Mouse (Mus musculus): ENCODE results near the gene Gprin2. TPM values are rescaled to one million over a fixed set of nuclear protein-coding genes. Genes with fewer than 3 reads are reported as not detected.
A peak's percentile ranks its signal among the peaks of the same experiment; 100 is the strongest.

Gprin2 gene
- polyA plus RNA-seq, 1 experiment from 2014 or later, result 0.20 TPM

DNA sequence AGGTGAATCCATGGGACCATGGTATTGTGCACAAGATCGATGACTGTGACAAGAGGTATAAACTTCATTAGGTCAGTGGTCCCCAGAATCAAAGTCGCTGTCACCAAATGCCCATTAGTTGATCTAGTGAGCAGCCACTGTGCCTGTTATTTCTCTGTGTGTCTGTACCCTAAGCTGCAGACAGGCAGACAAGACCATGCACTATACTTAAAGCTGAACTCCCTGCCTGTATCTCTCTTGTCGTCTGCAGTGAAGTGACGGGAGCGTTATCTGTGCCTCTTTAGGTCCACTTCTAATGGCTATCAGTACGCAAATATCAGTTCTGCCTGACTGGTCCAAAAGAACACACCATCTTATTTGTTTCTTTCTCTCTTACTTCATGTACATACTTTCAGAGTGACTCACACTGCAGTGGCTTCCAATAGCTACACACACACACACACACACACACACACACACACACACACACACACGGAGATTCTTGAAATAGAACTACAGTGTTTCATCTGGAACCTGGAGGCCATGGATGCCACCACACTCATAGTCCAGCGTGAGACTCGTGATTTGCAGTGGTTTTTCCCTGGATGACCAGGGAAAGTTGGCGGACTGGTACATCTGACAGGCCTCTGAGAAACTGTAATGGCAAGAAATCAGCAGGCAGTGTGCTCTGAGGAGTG lies 27.5 kb upstream of the Gprin2 start:
- Histone ChIP-seq H3K36me3 (ENCODE audit: control insufficient read depth, insufficient read depth, low read length) (no peaks in the 10 kb centered on the region), H3K9me3 (ENCODE audit: control insufficient read depth, low read length) (peaks cover 3% of the 10 kb centered on the region; the same call in 1 of the 2 replicates), H3K4me1 (ENCODE audit: control insufficient read depth in 2 of 2, insufficient read depth in 2 of 2, low read length in 2 of 2) (peaks cover 5 to 8% of the 10 kb centered on the region in 2 experiments; a peak in 3 of 4 replicates), H3K27ac (replicated peaks in 1 of 2; ENCODE audit: control insufficient read depth in 1 of 2, insufficient read depth in 1 of 2, low read depth in 2 of 2, low read length in 2 of 2) (peak overlapping the region; percentile 61 to 76; a peak in 3 of 4 replicates), H3K4me3 (ENCODE audit: control insufficient read depth in 1 of 2, insufficient read depth in 1 of 2, low read depth in 1 of 2, low read length in 2 of 2) (no peak overlapping the region), H3K27me3 (ENCODE audit: control insufficient read depth, insufficient read depth, low read length) (no peaks in the 10 kb centered on the region), H3K4me2 (ENCODE audit: low read length) (peak overlapping the region; percentile 14; the same call in 1 of the 2 replicates), H3K9ac (ENCODE audit: low read length) (no peak overlapping the region)
- 22% methylated on average over 10 of the region's 10 CpGs for WGBS
- ATAC-seq (ENCODE audit: insufficient number of reproducible peaks, insufficient read depth, low FRiP score, low read depth), result 0 out of 2 replicates have a peak, but pooled peaks have one; percentile 63

DNA sequence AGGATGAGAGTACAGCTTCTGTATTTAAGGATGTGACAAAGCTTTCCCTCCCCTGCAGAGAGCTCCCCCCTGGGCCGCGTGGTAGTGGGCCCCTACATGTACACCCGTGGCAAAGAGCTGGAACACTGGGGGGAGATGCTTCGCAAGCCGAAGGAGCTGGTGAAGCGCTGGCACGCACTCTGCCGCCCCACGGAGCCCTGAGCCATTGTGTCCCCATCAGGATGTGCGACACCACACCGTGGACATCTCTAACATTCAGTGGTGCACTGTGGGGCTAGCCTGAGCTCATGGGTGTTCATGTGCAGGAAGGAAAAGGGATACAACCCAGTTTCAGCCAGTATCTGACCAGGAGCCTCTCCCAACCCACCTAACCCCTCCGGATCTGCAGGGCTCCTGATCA lies 26.5 kb upstream of the Gprin2 start:
- H3K4me2 ChIP-seq (ENCODE audit: low read length), result no peak overlapping the region
- H3K9ac ChIP-seq (ENCODE audit: low read length), result no peak overlapping the region
- H3K27ac ChIP-seq (replicated peaks in 1 of 2; ENCODE audit: control insufficient read depth in 1 of 2, insufficient read depth in 1 of 2, low read depth in 2 of 2, low read length in 2 of 2), result no peak overlapping the region
- peaks cover 3% of the 10 kb centered on the region; the same call in 1 of the 2 replicates for H3K9me3 ChIP-seq (ENCODE audit: control insufficient read depth, low read length)
- ATAC-seq (ENCODE audit: insufficient number of reproducible peaks, insufficient read depth, low FRiP score, low read depth), result no peak
- H3K4me3 ChIP-seq (ENCODE audit: control insufficient read depth in 1 of 2, insufficient read depth in 1 of 2, low read depth in 1 of 2, low read length in 2 of 2), result no peak overlapping the region
- H3K36me3 ChIP-seq (ENCODE audit: control insufficient read depth, insufficient read depth, low read length), result no peaks in the 10 kb centered on the region
- peaks cover 5 to 8% of the 10 kb centered on the region in 2 experiments; a peak in 3 of 4 replicates for H3K4me1 ChIP-seq (ENCODE audit: control insufficient read depth in 2 of 2, insufficient read depth in 2 of 2, low read length in 2 of 2)
- WGBS, result 82% methylated on average over 12 of the region's 12 CpGs
- no peaks in the 10 kb centered on the region for H3K27me3 ChIP-seq (ENCODE audit: control insufficient read depth, insufficient read depth, low read length)

DNA sequence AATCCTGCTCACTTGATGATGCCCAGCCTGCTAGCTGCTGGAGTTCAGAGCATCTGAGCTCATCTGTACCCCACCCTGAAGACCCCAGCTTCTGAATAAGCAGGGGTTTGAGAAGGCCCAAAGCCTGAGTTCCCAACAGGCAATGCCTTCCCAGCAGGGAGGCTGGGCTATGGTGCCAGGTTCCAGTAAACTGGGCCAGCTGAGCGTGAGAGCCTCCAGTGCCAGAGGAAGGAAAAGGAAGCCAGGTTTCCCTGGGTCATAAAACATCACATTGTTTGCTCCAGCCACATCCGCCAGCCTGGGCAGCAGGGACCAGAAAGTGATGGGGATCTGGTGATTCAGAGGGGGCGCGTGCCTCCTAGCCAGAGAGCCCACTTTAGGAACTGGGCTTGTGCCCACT lies 25.1 kb upstream of the Gprin2 start:
- H3K4me3 ChIP-seq (ENCODE audit: control insufficient read depth in 1 of 2, insufficient read depth in 1 of 2, low read depth in 1 of 2, low read length in 2 of 2), result no peak overlapping the region
- H3K27ac ChIP-seq (replicated peaks in 1 of 2; ENCODE audit: control insufficient read depth in 1 of 2, insufficient read depth in 1 of 2, low read depth in 2 of 2, low read length in 2 of 2), result no peak overlapping the region
- H3K4me1 ChIP-seq (ENCODE audit: control insufficient read depth in 2 of 2, insufficient read depth in 2 of 2, low read length in 2 of 2), result peaks cover 5 to 8% of the 10 kb centered on the region in 2 experiments; a peak in 3 of 4 replicates
- ATAC-seq (ENCODE audit: insufficient number of reproducible peaks, insufficient read depth, low FRiP score, low read depth), result no peak
- H3K36me3 ChIP-seq (ENCODE audit: control insufficient read depth, insufficient read depth, low read length), result no peaks in the 10 kb centered on the region
- H3K9ac ChIP-seq (ENCODE audit: low read length), result no peak overlapping the region
- no peaks in the 10 kb centered on the region for H3K27me3 ChIP-seq (ENCODE audit: control insufficient read depth, insufficient read depth, low read length)
- 74% methylated on average over 4 of the region's 4 CpGs for WGBS
- peaks cover 3% of the 10 kb centered on the region; the same call in 1 of the 2 replicates for H3K9me3 ChIP-seq (ENCODE audit: control insufficient read depth, low read length)
- no peak overlapping the region for H3K4me2 ChIP-seq (ENCODE audit: low read length)

DNA sequence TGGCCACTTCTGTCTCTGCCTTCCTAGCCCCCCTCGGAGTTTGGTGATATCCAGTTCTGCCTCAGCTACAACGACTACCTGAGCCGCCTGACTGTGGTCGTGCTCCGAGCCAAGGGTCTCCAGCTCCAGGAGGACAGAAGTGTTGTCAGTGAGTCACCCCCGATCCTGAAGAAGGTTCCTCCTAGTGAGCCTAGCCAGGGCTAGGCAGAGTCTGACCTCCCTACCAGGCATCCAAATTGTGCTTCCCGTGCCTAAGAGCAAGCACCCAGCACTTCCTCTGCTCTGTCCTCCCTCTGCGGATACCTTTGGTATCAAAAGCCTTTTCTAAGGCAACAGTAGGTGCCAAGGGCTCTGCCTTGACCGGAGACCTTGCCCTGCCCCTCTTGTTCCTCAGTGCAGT lies 24.5 kb upstream of the Gprin2 start:
- Histone ChIP-seq H3K4me2 (ENCODE audit: low read length) (no peak overlapping the region), H3K27me3 (ENCODE audit: control insufficient read depth, insufficient read depth, low read length) (peaks cover 5% of the 10 kb centered on the region; the same call in 1 of the 2 replicates), H3K36me3 (ENCODE audit: control insufficient read depth, insufficient read depth, low read length) (no peaks in the 10 kb centered on the region), H3K9ac (ENCODE audit: low read length) (no peak overlapping the region), H3K4me3 (ENCODE audit: control insufficient read depth in 1 of 2, insufficient read depth in 1 of 2, low read depth in 1 of 2, low read length in 2 of 2) (no peak overlapping the region), H3K9me3 (ENCODE audit: control insufficient read depth, low read length) (no peaks in the 10 kb centered on the region), H3K27ac (replicated peaks in 1 of 2; ENCODE audit: control insufficient read depth in 1 of 2, insufficient read depth in 1 of 2, low read depth in 2 of 2, low read length in 2 of 2) (no peak overlapping the region), H3K4me1 (ENCODE audit: control insufficient read depth in 2 of 2, insufficient read depth in 2 of 2, low read length in 2 of 2) (peaks cover 5 to 8% of the 10 kb centered on the region in 2 experiments; a peak in 3 of 4 replicates)
- no peak for ATAC-seq (ENCODE audit: insufficient number of reproducible peaks, insufficient read depth, low FRiP score, low read depth)
- WGBS, result 80% methylated on average over 9 of the region's 9 CpGs

DNA sequence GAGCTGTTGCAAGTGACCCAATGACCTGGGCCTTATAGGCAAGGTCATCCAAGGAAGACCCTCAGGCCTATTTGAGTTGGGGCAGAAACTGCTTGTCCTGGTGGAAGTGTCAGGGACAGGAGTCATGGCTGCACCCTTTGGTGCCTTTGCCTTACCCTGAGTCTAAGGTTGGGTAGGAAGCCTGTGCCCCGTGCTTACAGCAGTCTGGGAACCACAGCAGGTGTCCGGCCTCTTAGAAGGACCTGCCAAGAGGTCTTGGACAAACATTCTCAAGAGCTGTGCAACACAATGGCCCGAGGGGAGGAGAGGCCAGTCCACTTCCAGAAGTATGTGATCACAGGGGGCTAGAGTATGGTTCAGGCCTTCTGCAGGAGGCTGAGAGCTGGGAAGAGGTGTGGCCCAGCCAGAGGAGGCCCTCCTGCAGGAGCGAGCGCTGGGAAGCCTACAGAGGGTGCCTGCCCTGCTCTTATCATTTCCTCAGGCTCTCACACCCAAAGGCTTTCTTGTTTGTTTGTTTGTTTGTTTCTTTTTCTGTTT lies 22.0 kb upstream of the Gprin2 start:
- no peak for ATAC-seq (ENCODE audit: insufficient number of reproducible peaks, insufficient read depth, low FRiP score, low read depth)
- 63% methylated on average over 5 of the region's 5 CpGs for WGBS
- H3K9ac ChIP-seq (ENCODE audit: low read length), result no peak overlapping the region

DNA sequence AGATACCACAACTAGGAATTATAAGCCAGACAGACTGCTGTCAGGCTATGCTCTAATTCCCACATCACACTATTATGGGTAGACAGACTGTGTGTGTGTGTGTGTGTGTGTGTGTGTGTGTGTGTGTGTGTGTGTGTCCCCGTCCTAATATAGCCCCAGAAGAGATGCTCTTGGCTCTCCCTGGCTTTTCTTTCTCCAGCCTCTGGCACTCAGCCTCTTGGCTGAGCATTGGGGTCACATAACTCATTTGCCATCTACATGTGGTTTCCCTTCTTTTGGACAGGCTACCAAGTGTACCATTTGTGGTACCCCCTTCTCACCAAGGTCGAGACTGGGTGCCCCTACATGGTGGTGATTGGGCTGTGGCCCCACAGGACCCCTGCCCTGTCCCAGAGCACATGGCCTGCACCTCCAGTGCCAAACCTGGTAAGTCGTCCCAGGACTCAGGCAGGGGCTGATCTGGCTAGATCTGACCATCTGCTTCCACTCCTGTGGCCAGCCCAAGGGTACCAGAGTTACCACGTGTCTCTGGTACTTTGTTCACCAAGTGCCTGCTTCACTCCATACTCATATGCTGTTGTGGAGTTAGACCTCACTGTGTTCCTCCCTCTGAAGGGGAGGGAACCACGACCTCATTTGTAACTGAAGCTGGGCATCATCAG lies 20.1 kb upstream of the Gprin2 start:
- H3K4me1 ChIP-seq (ENCODE audit: control insufficient read depth in 2 of 2, insufficient read depth in 2 of 2, low read length in 2 of 2), result peaks cover 5 to 6% of the 10 kb centered on the region in 2 experiments; a peak in 2 of 4 replicates
- peaks cover 34% of the 10 kb centered on the region for H3K27me3 ChIP-seq (ENCODE audit: control insufficient read depth, insufficient read depth, low read length)
- no peak overlapping the region for H3K9ac ChIP-seq (ENCODE audit: low read length)
- H3K27ac ChIP-seq (replicated peaks in 1 of 2; ENCODE audit: control insufficient read depth in 1 of 2, insufficient read depth in 1 of 2, low read depth in 2 of 2, low read length in 2 of 2), result no peak overlapping the region
- H3K9me3 ChIP-seq (ENCODE audit: control insufficient read depth, low read length), result no peaks in the 10 kb centered on the region
- WGBS, result 64% methylated on average over 5 of the region's 5 CpGs
- H3K4me3 ChIP-seq (ENCODE audit: control insufficient read depth in 1 of 2, insufficient read depth in 1 of 2, low read depth in 1 of 2, low read length in 2 of 2), result no peak overlapping the region
- ATAC-seq (ENCODE audit: insufficient number of reproducible peaks, insufficient read depth, low FRiP score, low read depth), result no peak
- no peak overlapping the region for H3K4me2 ChIP-seq (ENCODE audit: low read length)
- no peaks in the 10 kb centered on the region for H3K36me3 ChIP-seq (ENCODE audit: control insufficient read depth, insufficient read depth, low read length)

More for the DNA sequence above, 22.0 kb upstream of the Gprin2 start:
- H3K9me3 ChIP-seq (ENCODE audit: control insufficient read depth, low read length), result no peaks in the 10 kb centered on the region
- no peaks in the 10 kb centered on the region for H3K36me3 ChIP-seq (ENCODE audit: control insufficient read depth, insufficient read depth, low read length)
- H3K4me1 ChIP-seq (ENCODE audit: control insufficient read depth in 2 of 2, insufficient read depth in 2 of 2, low read length in 2 of 2), result peaks cover 8% of the 10 kb centered on the region in 2 experiments; a peak in 3 of 4 replicates
- H3K27ac ChIP-seq (replicated peaks in 1 of 2; ENCODE audit: control insufficient read depth in 1 of 2, insufficient read depth in 1 of 2, low read depth in 2 of 2, low read length in 2 of 2), result no peak overlapping the region
- H3K4me2 ChIP-seq (ENCODE audit: low read length), result no peak overlapping the region
- no peak overlapping the region for H3K4me3 ChIP-seq (ENCODE audit: control insufficient read depth in 1 of 2, insufficient read depth in 1 of 2, low read depth in 1 of 2, low read length in 2 of 2)
- H3K27me3 ChIP-seq (ENCODE audit: control insufficient read depth, insufficient read depth, low read length), result peaks cover 26% of the 10 kb centered on the region

DNA sequence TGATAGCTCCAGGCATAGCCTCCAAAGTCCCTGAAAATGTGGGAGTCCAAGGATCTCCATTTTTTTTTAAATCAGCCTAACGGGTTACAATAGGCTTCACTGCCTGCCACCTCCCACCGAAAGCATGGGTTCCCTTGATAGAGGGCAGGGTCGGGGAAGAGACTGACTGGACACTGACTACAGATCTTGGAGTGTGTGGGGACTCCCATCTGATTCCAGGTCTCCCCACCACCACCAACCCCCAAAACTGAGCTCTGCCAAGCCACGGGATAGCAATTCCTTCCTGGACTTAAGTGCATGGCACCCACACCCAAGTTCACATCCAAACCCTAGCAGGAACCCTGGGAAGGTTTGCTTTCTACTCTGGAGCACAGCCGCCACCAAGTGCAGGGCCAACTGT lies 19.0 kb upstream of the Gprin2 start:
- H3K9me3 ChIP-seq (ENCODE audit: control insufficient read depth, low read length), result no peaks in the 10 kb centered on the region
- ATAC-seq (ENCODE audit: insufficient number of reproducible peaks, insufficient read depth, low FRiP score, low read depth), result no peak
- peaks cover 34% of the 10 kb centered on the region for H3K27me3 ChIP-seq (ENCODE audit: control insufficient read depth, insufficient read depth, low read length)
- 66% methylated on average over 5 of the region's 5 CpGs for whole genome bisulfite sequencing
- H3K36me3 ChIP-seq (ENCODE audit: control insufficient read depth, insufficient read depth, low read length), result no peaks in the 10 kb centered on the region
- no peak overlapping the region for H3K4me3 ChIP-seq (ENCODE audit: control insufficient read depth in 1 of 2, insufficient read depth in 1 of 2, low read depth in 1 of 2, low read length in 2 of 2)
- peaks cover 7 to 10% of the 10 kb centered on the region in 2 experiments; a peak in 2 of 4 replicates for H3K4me1 ChIP-seq (ENCODE audit: control insufficient read depth in 2 of 2, insufficient read depth in 2 of 2, low read length in 2 of 2)
- no peak overlapping the region for H3K9ac ChIP-seq (ENCODE audit: low read length)
- H3K27ac ChIP-seq (replicated peaks in 1 of 2; ENCODE audit: control insufficient read depth in 1 of 2, insufficient read depth in 1 of 2, low read depth in 2 of 2, low read length in 2 of 2), result no peak overlapping the region
- no peak overlapping the region for H3K4me2 ChIP-seq (ENCODE audit: low read length)

All from heart, embryonic 14.5 days (tissue).